Mouse (Mus musculus) CH12.LX (cell line): ENCODE measurements at regions not wholly inside any gene's neighbourhood (a gene's known extent, or its start where the extent isn't known, plus 50 kb on each side); places are given as distances from the start of the nearest gene placed in this dataset.

ENCODE experiments used
- DNase-seq: peaks from one replicate; pipeline ENCODE4 v3.0.0-alpha.2; 2013; ENCODE audit errors: extremely low read depth
- H3K27ac ChIP-seq: 2 replicates; pipeline ENCODE4 v1.5.1; 2012; ENCODE audit warnings: low read depth, mild to moderate bottlenecking, control low read depth, moderate library complexity; ENCODE audit not compliant: insufficient read depth
- H3K27me3 ChIP-seq: replicated peaks from 2 replicates; pipeline ENCODE3; 2012; ENCODE audit warnings: inconsistent platforms
- H3K36me3 ChIP-seq, 2 experiments: replicated peaks in 1 of 2; 2 replicates each; pipeline versions ENCODE3 to v1.6.1; 2012; ENCODE audit warnings: inconsistent platforms in 1 of 2, low read length in 1 of 2, mild to moderate bottlenecking in 1 of 2, mixed read lengths in 1 of 2, moderate library complexity in 1 of 2; ENCODE audit not compliant: control insufficient read depth in 1 of 2, insufficient read depth in 1 of 2
- H3K4me1 ChIP-seq, 2 experiments: 2 replicates each; pipeline ENCODE4 v1.6.1; 2012; ENCODE audit warnings: inconsistent platforms in 1 of 2, moderate library complexity in 1 of 2; ENCODE audit not compliant: insufficient read depth in 2 of 2, control insufficient read depth in 1 of 2
- H3K4me2 ChIP-seq: 2 replicates; pipeline ENCODE4 v1.6.1; 2012; ENCODE audit warnings: low read depth, mild to moderate bottlenecking, control low read depth; ENCODE audit not compliant: poor library complexity, insufficient read depth, severe bottlenecking
- H3K4me3 ChIP-seq, 3 experiments: fragments of 150-350 bp in 1 of 3; sonication (generic) in 1 of 3; replicated peaks in 1 of 3; 2 replicates each; pipeline versions ENCODE3 to v1.5.1; 2011 to 2012; ENCODE audit warnings: low read depth in 2 of 3, low read length in 2 of 3, mild to moderate bottlenecking in 2 of 3, moderate library complexity in 2 of 3, control low read depth in 1 of 3, improper control_type of control experiment in 1 of 3, inconsistent platforms in 1 of 3, mixed read lengths in 1 of 3; ENCODE audit not compliant: poor library complexity in 1 of 3
- H3K79me2 ChIP-seq: replicated peaks from 2 replicates; pipeline ENCODE4 v1.6.1; 2012; ENCODE audit warnings: mild to moderate bottlenecking, moderate library complexity; ENCODE audit not compliant: control insufficient read depth, poor library complexity, insufficient read depth, severe bottlenecking; ENCODE audit errors: extremely low read depth
- H3K9ac ChIP-seq: 2 replicates; pipeline ENCODE4 v1.6.1; 2012; ENCODE audit warnings: low read depth, mild to moderate bottlenecking, control low read depth, moderate library complexity; ENCODE audit not compliant: insufficient read depth
- H3K9me3 ChIP-seq: replicated peaks from 2 replicates; pipeline ENCODE3; 2012; ENCODE audit warnings: low read length, inconsistent platforms, mixed read lengths
- CTCF ChIP-seq, 2 experiments: IDR thresholded peaks in 1 of 2; conservative IDR thresholded peaks in 1 of 2; 2 replicates each; pipeline ENCODE4 v1.5.1; 2011 to 2012; ENCODE audit warnings: low read depth in 2 of 2, low read length in 2 of 2, improper control_type of control experiment in 1 of 2, inconsistent platforms in 1 of 2, mild to moderate bottlenecking in 1 of 2, moderate library complexity in 1 of 2
- E2F4 ChIP-seq: IDR thresholded peaks from 2 replicates; pipeline ENCODE4 v1.6.1; 2011; ENCODE audit warnings: low read depth, low read length, improper control_type of control experiment; ENCODE audit not compliant: insufficient replicate concordance
- JUND ChIP-seq: conservative IDR thresholded peaks from 2 replicates; pipeline ENCODE4 v1.6.1; 2011; ENCODE audit warnings: low read depth, low read length, improper control_type of control experiment
- MAFK ChIP-seq: IDR thresholded peaks from 2 replicates; pipeline ENCODE4 v1.6.1; 2011; ENCODE audit warnings: low read length, improper control_type of control experiment; ENCODE audit not compliant: insufficient replicate concordance
- MAX ChIP-seq: IDR thresholded peaks from 2 replicates; pipeline ENCODE4 v1.6.1; 2011; ENCODE audit warnings: low read length, improper control_type of control experiment
- MAZ ChIP-seq: IDR thresholded peaks from 2 replicates; pipeline ENCODE4 v1.6.1; 2012; ENCODE audit warnings: low read depth, mild to moderate bottlenecking, inconsistent platforms, low read length, improper control_type of control experiment, moderate library complexity
- NELFE ChIP-seq: IDR thresholded peaks from 2 replicates; pipeline ENCODE4 v1.6.1; 2011; ENCODE audit warnings: low read depth, low read length, improper control_type of control experiment
- POLR2A ChIP-seq: IDR thresholded peaks from 2 replicates; pipeline ENCODE4 v1.6.1; 2011; ENCODE audit warnings: low read depth, mild to moderate bottlenecking, improper control_type of control experiment, low read length
- RAD21 ChIP-seq: IDR thresholded peaks from 2 replicates; pipeline ENCODE4 v1.6.1; 2011; ENCODE audit warnings: low read depth, mild to moderate bottlenecking, low read length, improper control_type of control experiment, moderate library complexity
- SMC3 ChIP-seq: IDR thresholded peaks from 2 replicates; pipeline ENCODE4 v1.6.1; 2011; ENCODE audit warnings: low read depth, low read length, improper control_type of control experiment
- UBTF ChIP-seq: IDR thresholded peaks from 2 replicates; pipeline ENCODE4 v1.6.1; 2012; ENCODE audit warnings: low read depth, mild to moderate bottlenecking, inconsistent platforms, low read length, improper control_type of control experiment, moderate library complexity
- ZC3H11A ChIP-seq: IDR thresholded peaks from 2 replicates; pipeline ENCODE4 v1.6.1; 2012; ENCODE audit warnings: low read depth, mild to moderate bottlenecking, inconsistent platforms, low read length, improper control_type of control experiment
- ZMIZ1 ChIP-seq: IDR thresholded peaks from 2 replicates; pipeline ENCODE4 v1.6.1; 2012; ENCODE audit warnings: low read depth, mild to moderate bottlenecking, inconsistent platforms, low read length, improper control_type of control experiment
- dilution Hi-C: fragments of 300-500 bp; cut with MboI; formaldehyde crosslinking; loops from 2 replicates; pipeline ENCODE4 v1.14.3; 2020; ENCODE audit warnings: low sequenced_read_pairs; ENCODE audit not compliant: extremely low pct_unique_long_range_greater_than_20kb, extremely low pct_ligation_motif_present
- in situ Hi-C: fragments of 300-500 bp; cut with MboI; formaldehyde crosslinking; loops from 3 replicates; pipeline ENCODE4 v1.14.3; 2019; ENCODE audit warnings: low sequenced_read_pairs, low pct_ligation_motif_present, low pct_unique_long_range_greater_than_20kb, mixed read lengths

- no peak overlapping the region for H3K4me2 ChIP-seq
- H3K27me3 ChIP-seq: no peaks in the 10 kb centered on the region
- in situ Hi-C loops (loop anchor here (5.0 to 25.0 kb wide), 2 partner anchors 224 to 419 kb away; partner anchors contain the start of genes Hs6st1 and Neurl3), dilution Hi-C loops (no loop called here)
- no peak overlapping the region for H3K27ac ChIP-seq
- no peaks in the 10 kb centered on the region for H3K36me3 ChIP-seq
- no peak overlapping the region for H3K9ac ChIP-seq
- no peak for DNase-seq
- H3K9me3 ChIP-seq: peaks cover 8% of the 10 kb centered on the region
- no peak overlapping the region for H3K4me3 ChIP-seq
- TF ChIP-seq UBTF (no peak), MAZ (no peak), E2F4 (no peak), POLR2A (no peak), ZC3H11A (no peak), ZMIZ1 (no peak), JUND (no peak), MAX (no peak), NELFE (no peak)
- peaks cover 24% of the 10 kb centered on the region in 2 experiments for H3K4me1 ChIP-seq
- H3K79me2 ChIP-seq: no peaks in the 10 kb centered on the region
These were observed 224.6 kb upstream of the Hs6st1 start for GRCm38 (mm10) chr1:35843566-35843965.

- DNase-seq: peak; percentile 62
These were observed 221.8 kb upstream of the Hs6st1 start for GRCm38 (mm10) chr1:35846224-35846936.

More at GRCm38 (mm10) chr1:35846224-35846936, 221.8 kb upstream of the Hs6st1 start:
- H3K9me3 ChIP-seq: peaks cover 3% of the 10 kb centered on the region
- H3K27ac ChIP-seq: no peak overlapping the region
- no peaks in the 10 kb centered on the region for H3K79me2 ChIP-seq
- H3K27me3 ChIP-seq: no peaks in the 10 kb centered on the region
- peaks cover 39 to 49% of the 10 kb centered on the region in 2 experiments for H3K4me1 ChIP-seq
- dilution Hi-C loops: no loop called here
- H3K36me3 ChIP-seq: no peaks in the 10 kb centered on the region
- no peak for TF ChIP-seq MAZ
- TF ChIP-seq SMC3: peak; percentile 70
- no peak for TF ChIP-seq MAFK
- TF ChIP-seq RAD21: peak; percentile 63
- TF ChIP-seq CTCF (conservative IDR thresholded peaks at IDR 0.05 in 1 of 2, IDR thresholded peaks at IDR 0.05 in 1 of 2; ENCODE audit: low read depth in 2 of 2, low read length in 2 of 2): peak; percentile 56 to 77
- TF ChIP-seq, all 38 proteins: peak for 3
- in situ Hi-C loops: loop anchor here (25.0 kb wide), 1 partner anchor 416 kb away; the partner anchor contains the start of gene Neurl3
- no peak overlapping the region for H3K9ac ChIP-seq
- H3K4me2 ChIP-seq: no peak overlapping the region
- no peak overlapping the region for H3K4me3 ChIP-seq
